Mouse (Mus musculus): ENCODE measurements around the gene Nup93.

Nup93 gene

GRCm38 (mm10) chr8:94361774-94362431 is 147.5 kb downstream of the Nup93 start:
- DNase-seq (ENCODE audit: low read depth, low spot score): no peak

GRCm38 (mm10) chr8:94362607-94363239 is 148.4 kb downstream of the Nup93 start:
- DNase-seq (ENCODE audit: low read depth, low spot score): peak; percentile 23

GRCm38 (mm10) chr8:94363288-94363688 is 148.9 kb downstream of the Nup93 start:
- DNase-seq (ENCODE audit: low read depth, low spot score): peak; percentile 91

- DNase-seq (ENCODE audit: low read depth, low spot score): peak; percentile 28
Observed at GRCm38 (mm10) chr8:94363906-94364305, 149.5 kb downstream of the Nup93 start.

- DNase-seq (ENCODE audit: low read depth, low spot score): peak; percentile 53
Observed at GRCm38 (mm10) chr8:94364686-94365312, 150.4 kb downstream of the Nup93 start.

- peak; percentile 91 for DNase-seq (ENCODE audit: low read depth, low spot score)
Observed at GRCm38 (mm10) chr8:94365410-94365981, 151.1 kb downstream of the Nup93 start.

All from CD4-positive, CD25-positive, alpha-beta regulatory T cell, adult 2 months (primary cell).